Mouse (Mus musculus): ENCODE results near the gene Chst5.
A peak's percentile ranks its signal among the peaks of the same experiment; 100 is the strongest.
"Not testable (repeated sequence)": the region's sequence is repeated elsewhere in the genome, so short reads cannot be mapped to it uniquely, and the experiment has no call there.

The Chst5 gene

DNA sequence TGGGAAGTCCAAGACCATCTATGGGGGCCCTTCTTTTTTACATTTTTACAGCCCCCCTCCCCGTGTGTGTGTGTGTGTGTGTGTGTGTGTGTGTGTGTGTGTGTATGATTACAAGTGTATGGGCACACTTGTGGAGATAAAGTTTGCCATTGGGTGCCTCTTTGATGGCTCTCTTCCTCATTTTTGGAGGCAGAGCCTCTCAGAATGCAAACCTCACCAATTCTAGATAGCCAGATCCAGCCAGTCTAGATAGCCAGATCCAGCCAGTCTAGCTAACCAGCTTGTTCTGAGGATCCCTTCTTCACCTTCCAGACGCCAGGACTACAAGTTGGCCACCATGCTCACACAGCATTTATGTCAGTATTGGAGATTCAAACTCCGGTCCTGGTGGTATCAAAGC, 39.0 kb downstream of the Chst5 start:
- DNase-seq, result no peak

DNA sequence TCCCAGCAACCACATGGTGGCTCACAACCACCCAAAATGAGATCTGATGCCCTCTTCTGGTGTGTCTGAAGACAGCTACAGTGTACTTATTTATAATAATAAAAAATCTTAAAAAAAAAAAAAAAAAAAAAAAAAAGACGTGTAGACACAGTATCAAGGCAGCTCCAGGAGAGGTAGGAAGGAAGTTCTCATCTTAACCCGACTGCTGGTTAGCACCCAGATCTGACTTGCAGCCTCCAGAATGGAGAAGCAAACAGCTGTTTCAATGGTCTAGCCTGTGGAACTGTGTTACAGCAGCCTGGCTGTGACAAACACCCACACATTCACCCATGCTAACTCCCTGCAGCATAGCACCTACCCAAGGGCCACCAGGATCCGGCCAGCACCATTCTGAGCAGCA, 39.9 kb downstream of the Chst5 start:
- DNase-seq, result no peak

DNA sequence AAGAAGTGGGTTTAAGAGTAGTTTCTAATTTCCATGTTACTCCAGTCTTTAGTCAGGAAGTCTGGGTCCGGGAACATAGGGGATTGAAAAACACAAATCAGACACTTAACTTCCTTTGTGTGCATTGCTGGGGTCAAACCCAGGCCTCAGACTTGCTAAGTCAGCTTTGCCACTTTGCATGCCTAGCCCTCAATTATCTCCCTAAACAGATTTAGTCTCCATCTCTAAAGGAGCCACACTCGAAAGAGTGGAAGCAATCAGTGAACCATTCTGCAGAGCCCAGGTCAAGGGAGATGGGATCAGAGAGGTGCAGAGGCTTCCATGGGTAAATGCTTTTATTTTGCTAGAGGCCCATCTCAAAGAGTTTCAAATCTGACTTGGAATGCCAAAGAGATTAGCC, 41.6 kb downstream of the Chst5 start:
- no peak for DNase-seq

- DNase-seq, result no peak
These were observed 44.4 kb downstream of the Chst5 start for GRCm38 (mm10) chr8:111865857-111866256.

DNA sequence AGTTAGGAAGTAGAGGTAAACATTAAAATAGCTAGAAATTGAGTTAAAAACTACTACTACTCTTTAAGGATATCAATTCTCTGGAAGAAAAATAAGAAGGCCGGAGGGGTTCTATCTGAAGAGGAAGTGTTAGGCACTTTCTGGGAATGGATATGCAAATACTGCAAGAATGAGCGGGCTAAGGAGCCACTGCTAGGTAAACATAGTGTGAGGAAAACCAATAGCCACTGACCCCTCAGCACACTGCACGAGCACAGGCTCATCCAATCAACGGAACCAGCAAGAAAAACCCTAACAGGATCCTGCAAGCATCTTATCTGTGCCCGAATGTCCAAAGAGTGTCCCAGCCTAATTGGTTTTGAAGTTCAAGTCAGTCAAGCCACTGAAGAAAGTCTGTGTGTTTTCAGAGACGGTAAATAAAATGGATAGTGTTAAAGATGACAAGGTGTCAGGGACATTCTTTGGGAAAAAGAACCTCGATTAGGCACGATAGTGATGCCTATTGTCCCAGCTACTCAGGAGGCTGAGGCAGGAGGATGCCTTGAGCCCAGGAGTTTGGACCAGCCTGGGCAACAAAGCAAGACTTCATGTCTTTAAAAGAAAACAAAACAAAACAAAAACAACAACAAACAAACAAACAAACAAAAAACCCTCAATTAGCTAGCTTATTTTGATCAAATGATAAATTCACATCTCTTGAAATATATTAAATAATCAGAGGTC, 45.0 kb downstream of the Chst5 start:
- no peak for DNase-seq

DNA sequence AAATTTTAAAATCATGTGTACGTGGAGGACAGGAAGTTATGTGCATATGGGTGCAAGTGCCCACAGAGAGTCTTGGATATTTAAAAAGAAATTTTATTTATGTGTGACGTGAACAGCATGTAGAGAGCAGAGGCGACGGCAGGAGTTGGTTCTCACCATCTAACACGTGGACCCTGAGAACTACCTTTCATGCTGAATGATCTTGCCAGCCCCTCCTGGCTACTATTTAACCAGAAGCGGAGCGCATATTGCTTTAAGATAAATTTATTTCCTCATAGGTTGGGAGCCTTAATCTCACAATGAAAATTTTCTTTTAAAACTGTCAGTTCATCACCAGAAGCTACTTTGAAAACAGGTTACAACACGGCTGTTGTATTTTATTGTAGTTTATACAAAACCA, 45.6 kb downstream of the Chst5 start:
- DNase-seq, result no peak

DNA sequence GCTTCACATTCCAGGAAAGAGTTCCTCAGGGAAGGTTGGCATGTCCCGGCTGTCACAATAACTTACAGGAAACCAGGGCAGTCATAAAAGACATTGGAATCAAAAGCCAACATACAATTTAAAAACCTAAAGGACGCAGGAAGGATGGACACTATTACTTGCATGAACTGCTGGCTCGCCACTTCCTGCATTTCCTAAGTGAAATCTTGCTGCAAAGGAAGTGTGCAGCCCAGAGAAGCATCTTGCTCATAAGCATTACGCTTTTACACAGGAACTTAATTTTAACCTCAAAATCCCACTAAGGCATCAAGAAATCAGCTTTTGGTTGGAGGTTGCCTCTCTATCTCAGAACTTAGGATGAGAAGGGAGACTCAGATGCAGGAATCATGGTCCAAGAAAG, 47.0 kb downstream of the Chst5 start:
- no peak for DNase-seq

DNA sequence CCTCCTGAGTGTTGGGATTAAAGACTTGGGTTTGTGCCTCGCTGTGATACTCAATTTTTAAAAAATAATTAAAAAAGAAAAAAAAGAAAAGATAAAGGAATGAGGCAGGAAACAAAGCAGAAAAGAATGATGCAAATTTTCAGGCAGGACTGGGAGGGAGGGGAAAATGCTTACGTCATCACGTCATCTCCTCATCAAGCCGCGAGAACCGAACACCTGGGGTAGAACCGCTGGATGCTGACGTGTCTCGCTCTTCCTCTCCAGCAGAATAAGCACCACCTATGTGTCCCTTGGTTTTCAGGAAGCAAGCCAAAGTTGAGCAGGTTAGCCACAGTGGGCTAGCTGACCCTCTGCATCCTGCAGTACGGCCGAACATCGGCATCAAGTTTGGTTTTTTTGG, 54.3 kb downstream of the Chst5 start:
- DNase-seq, result no peak

GRCm38 (mm10) chr8:111853861-111854501, 56.3 kb downstream of the Chst5 start, which contains the start of gene Cfdp1:
Cfdp1 (minus strand) TSS chr8:111854291.
- DNase-seq, result peak; percentile 94 to 96

GRCm38 (mm10) chr8:111853219-111853618, 57.0 kb downstream of the Chst5 start:
- not testable (repeated sequence) for DNase-seq

DNA sequence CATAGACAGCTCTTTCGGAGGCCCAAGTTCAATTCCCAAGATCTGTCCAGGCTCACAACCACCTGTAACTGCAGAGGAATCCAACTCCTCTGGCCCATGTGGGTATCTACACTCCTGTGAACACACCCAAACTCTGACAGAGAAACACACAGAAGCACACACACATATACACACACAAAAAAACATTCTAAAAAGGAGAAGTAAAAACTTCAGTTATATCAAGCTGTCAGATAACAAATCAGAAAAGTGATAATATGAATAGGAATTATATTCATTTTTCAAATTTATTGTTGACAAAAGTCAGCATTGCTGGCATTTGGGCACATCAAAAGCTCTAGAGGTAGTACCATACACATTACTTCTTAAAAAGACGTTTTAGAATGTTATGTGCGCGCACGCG, 63.5 kb downstream of the Chst5 start:
- no peak for DNase-seq

All from cerebellum, postnatal 25 days (tissue).